Mouse (Mus musculus): ENCODE data around the gene Esd. TPM values are rescaled to one million over a fixed set of nuclear protein-coding genes. Genes with fewer than 3 reads are reported as not detected.

The Esd gene
- total RNA-seq, 2 experiments from 2014 or later = 224 to 319 TPM

DNA sequence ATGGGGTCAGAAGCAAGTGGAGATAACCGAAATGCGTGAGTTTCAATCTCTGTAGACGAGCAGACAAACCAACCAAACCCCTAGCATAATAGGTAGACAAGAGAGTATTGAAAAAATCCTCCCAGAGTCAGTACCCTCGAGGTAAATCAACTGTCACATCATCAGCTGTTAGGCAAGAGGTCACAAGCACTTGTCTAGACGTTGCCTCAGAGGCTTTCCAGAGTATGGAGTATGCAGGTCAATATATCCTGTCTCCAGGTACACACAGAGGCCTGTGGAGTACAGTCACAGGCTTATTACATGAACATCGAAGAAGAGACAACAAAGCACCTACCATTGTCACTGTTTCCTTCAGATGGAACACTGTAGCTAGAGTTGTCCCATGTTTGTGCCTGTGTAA is 60.7 kb downstream of the Esd start:
- no peak for DNase-seq (ENCODE audit: low spot score in 2 of 2)

DNA sequence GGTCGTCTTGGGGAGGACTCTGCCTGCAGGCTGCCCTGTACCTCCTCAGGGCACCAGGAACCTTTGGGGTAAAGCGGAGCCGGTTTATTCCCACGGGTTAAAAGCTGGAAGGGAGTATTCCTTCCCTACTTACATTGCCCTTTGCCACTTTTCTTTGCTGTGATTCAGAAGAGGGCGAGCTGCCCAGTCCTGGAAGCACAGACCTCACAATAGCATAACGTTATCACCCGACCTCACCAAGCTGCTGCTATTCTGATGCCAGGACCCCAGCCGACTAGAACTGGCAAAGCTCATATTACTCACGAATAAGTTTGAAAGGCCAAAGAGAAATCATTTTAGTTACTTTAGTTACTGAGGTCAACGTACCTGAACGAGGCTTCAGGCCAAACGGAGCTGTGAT is 62.8 kb downstream of the Esd start:
- DNase-seq (ENCODE audit: low spot score in 2 of 2) = no peak

DNA sequence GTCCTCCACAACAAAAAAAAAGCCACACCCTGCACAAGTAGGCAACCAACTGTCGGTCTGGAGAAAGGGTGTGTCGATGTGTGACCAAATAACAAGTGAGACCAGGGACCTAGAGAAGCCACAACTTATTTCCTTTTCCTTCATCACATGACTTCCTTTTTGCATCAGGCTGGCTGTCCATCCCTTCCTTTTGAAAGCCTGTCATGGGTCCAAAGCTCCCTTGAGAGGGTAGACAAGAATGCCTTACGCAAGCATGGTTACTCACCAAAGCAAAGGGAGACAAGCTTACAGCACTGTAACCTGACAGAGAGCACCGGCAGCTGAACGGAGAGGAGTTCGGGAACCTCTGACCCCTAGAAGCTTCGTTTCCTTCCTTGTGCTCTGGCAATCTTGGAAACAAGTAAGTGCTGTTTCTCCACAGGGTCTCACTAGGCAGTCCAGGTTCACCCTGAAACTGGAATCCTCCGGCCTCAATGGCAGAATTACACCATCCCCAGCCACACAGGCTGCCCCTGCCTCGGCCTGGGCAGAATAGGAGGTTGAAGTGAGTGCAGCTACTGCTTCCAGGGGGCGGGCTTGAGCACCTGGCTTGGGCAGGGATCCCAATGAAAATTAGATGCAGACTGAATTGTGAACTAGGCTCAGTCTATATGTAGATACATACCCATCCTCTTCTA is 65.4 kb downstream of the Esd start:
- no peak for DNase-seq (ENCODE audit: low spot score in 2 of 2)

DNA sequence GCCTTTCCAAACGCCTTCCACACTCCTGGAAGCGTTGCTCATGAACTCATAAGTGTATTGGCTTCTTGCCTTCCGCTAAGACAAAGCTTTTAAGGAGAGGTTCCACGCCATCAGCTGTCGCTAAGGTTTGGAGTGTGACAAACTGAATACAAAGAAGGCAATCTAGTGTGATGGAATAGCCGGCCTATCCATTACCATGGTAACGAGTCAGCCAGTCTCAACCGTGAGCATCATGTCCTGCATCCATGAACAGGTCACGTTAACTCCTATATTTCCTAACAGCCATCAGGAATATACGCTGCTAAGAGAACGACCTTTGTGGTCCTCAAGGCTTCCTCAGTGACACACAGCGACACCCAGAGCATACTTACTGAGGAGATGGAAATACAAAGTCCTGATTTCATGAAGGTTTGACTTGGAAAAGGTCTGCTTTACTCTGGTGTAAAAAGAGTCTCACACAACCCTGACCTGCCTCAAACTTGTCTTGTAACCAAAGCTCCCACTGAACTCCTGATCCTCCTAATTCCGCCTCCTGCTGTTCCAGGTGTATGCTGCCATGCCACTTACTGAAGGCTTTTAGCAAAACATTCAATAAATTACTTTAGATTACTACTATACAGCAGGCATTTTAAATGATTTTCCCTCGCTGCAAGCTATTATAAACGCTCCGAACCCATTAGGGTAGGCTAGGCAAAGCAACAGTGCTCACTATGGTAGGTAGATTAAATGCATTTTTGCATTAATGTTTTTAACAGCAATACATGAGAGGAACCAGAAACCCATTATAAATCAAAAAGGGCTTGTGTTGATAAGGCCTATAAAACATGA is 66.2 kb downstream of the Esd start:
- DNase-seq (ENCODE audit: low spot score in 2 of 2) = no peak

Other genes with a start within 250 kb of the Esd start
- under 1 TPM; 0.06 to 0.13 TPM for gene Htr2a, start 91.5 kb upstream of the Esd start, total RNA-seq (2021)
- gene Lrch1, start 215.6 kb downstream of the Esd start, total RNA-seq (2021) = 10 to 100 TPM; 14.0 to 14.2 TPM

Data from adrenal gland, adult 18-20 months (tissue).